31 mouse cellular contexts compared by ENCODE assay signal in the genomic region with DNA sequence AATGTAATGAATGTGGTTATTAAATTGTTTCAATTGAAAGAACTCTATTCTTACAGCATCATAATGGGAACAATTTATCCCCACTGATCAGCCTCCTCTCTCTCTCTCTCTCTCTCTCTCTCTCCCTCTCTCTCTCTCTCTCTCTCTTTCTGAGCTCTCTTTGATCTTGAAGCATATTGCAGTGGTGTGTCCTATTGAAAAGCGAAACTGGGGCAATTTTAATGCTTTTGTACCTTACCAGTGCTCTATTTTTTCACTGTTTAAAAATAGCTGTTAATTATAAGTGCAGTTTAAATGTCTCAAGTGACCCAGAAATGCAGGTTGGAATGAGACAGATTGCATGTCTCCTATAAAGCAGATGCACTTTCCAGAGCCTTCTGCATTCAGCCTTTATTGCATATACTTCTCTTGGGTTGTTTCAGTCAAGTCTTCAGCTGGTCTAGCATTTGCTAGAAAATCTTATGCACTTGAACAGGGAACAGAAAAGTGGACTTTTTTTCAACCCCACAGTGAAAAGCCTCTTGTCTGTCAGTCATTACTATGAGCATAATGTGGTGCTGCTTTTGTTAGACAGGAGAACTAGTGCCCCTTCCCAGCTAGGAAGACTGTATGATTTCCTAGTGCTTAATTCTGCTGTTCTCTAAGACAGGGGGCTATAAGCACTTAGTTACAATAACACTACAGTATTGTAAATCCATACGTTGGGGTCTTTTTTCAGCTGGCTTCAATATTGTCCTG.
DNase-seq lines count a peak whose midpoint lies in the region; ATAC-seq and TF ChIP-seq lines count a peak whose summit lies in the region.
"Had no signal": no experiment of that assay in that cellular context is flagged by ENCODE, and none has a peak within 500 bp of the region (broad histone marks: within the 10 kb centered on the region; RNA-seq: fewer than 3 reads in every experiment).

No protein-coding gene starts in this region.

- H3K4me1 ChIP-seq in forebrain, embryonic 15.5 days, result peaks cover 9% of the 10 kb centered on the region; the same call in 1 of the 2 replicates
- H3K4me1 ChIP-seq: embryonic facial prominence, embryonic 15.5 days; kidney, embryonic 15.5 days; limb, embryonic 15.5 days; liver, embryonic 13.5 days; megakaryocyte, embryonic 14.5 days; stomach, embryonic 15.5 days had no signal

- 15% methylated on average over 2 of the region's 2 CpGs for WGBS in forebrain, embryonic 15.5 days

- H3K9ac ChIP-seq in forebrain, embryonic 15.5 days (replicated peaks), result no peak overlapping the region
- H3K9ac ChIP-seq: embryonic facial prominence, embryonic 15.5 days; heart, embryonic 13.5 days; hindbrain, embryonic 14.5 days; kidney, embryonic 15.5 days; limb, embryonic 15.5 days; liver, embryonic 13.5 days; neural tube, embryonic 12.5 days; stomach, embryonic 15.5 days had no signal

- no peak for TF ChIP-seq CTCF in layer of hippocampus, adult 2 months (conservative IDR thresholded peaks at IDR 0.05)
- no peak for TF ChIP-seq CTCF in brain, embryonic 14.5 days (IDR thresholded peaks at IDR 0.05; ENCODE audit: borderline replicate concordance, extremely low read depth, insufficient read depth, insufficient read length)

- ATAC-seq in forebrain, embryonic 15.5 days (replicated peaks), result peak; percentile 58
- ATAC-seq: activated CD4-positive, CD25-positive, alpha-beta regulatory T cell, adult 4 months; lung, postnatal 0 days had no signal

- no peaks in the 10 kb centered on the region for H3K36me3 ChIP-seq in forebrain, embryonic 15.5 days
- H3K36me3 ChIP-seq: embryonic facial prominence, embryonic 10.5 days; embryonic facial prominence, embryonic 15.5 days; heart, embryonic 13.5 days; kidney, embryonic 15.5 days; limb, embryonic 10.5 days; limb, embryonic 15.5 days; liver, embryonic 13.5 days; neural tube, embryonic 12.5 days; stomach, embryonic 15.5 days had no signal

- no peak for TF ChIP-seq POLR2A in brain, embryonic 14.5 days (IDR thresholded peaks at IDR 0.05; ENCODE audit: borderline replicate concordance, extremely low read depth, insufficient read depth, insufficient read length, poor library complexity, severe bottlenecking)

- H3K4me3 ChIP-seq in layer of hippocampus, adult 2 months, result no peak overlapping the region
- H3K4me3 ChIP-seq in forebrain, embryonic 15.5 days, result no peak overlapping the region
- H3K4me3 ChIP-seq: embryonic facial prominence, embryonic 10.5 days; embryonic facial prominence, embryonic 15.5 days; heart, embryonic 13.5 days; kidney, embryonic 15.5 days; limb, embryonic 10.5 days; limb, embryonic 15.5 days; liver, embryonic 13.5 days; megakaryocyte, embryonic 14.5 days; neural tube, embryonic 12.5 days; stomach, embryonic 15.5 days had no signal

- no peak for DNase-seq in layer of hippocampus, adult 2 months (ENCODE audit: low spot score in 2 of 2)
- no peak for DNase-seq in layer of hippocampus, postnatal 10 days (ENCODE audit: low spot score in 2 of 2)
- DNase-seq in Muller cell, postnatal 12 days (ENCODE audit: inconsistent ontology term), result peak; percentile 67
- DNase-seq in brain, embryonic 14.5 days (ENCODE audit: low read depth), result peak; percentile 65
- no peak for DNase-seq in natural killer cell, adult 2 months (ENCODE audit: low spot score in 2 of 2)
- no peak for DNase-seq in thymus, adult 18-20 months
- DNase-seq: adrenal gland, adult 2 months; adrenal gland, postnatal 36 days; cerebellum, adult 8-10 months; cerebellum, postnatal 25 days; heart, postnatal 10 days; kidney, adult 18-20 months; kidney, postnatal 25 days; layer of hippocampus, postnatal 36 days; liver, embryonic 13.5 days; lung, adult 18-20 months; lung, postnatal 4 days; thymus, postnatal 14 days had no signal

- no peak overlapping the region for H3K4me2 ChIP-seq in forebrain, embryonic 15.5 days (replicated peaks)
- H3K4me2 ChIP-seq: embryonic facial prominence, embryonic 15.5 days; heart, embryonic 13.5 days; hindbrain, embryonic 14.5 days; kidney, embryonic 15.5 days; limb, embryonic 15.5 days; liver, embryonic 13.5 days; neural tube, embryonic 12.5 days; stomach, embryonic 15.5 days had no signal

- H3K27ac ChIP-seq in layer of hippocampus, adult 2 months, result peak overlapping the region; percentile 49
- H3K27ac ChIP-seq in forebrain, embryonic 15.5 days (replicated peaks), result peak overlapping the region; percentile 56
- H3K27ac ChIP-seq: embryonic facial prominence, embryonic 10.5 days; embryonic facial prominence, embryonic 15.5 days; heart, embryonic 13.5 days; hindbrain, embryonic 14.5 days; kidney, embryonic 15.5 days; limb, embryonic 10.5 days; limb, embryonic 15.5 days; liver, embryonic 13.5 days; neural tube, embryonic 12.5 days; stomach, embryonic 15.5 days had no signal

- no peaks in the 10 kb centered on the region for H3K9me3 ChIP-seq in forebrain, embryonic 15.5 days
- H3K9me3 ChIP-seq: embryonic facial prominence, embryonic 10.5 days; embryonic facial prominence, embryonic 15.5 days; heart, embryonic 13.5 days; kidney, embryonic 15.5 days; limb, embryonic 10.5 days; limb, embryonic 15.5 days; liver, embryonic 13.5 days; neural tube, embryonic 12.5 days; stomach, embryonic 15.5 days had no signal

- no peaks in the 10 kb centered on the region for H3K27me3 ChIP-seq in forebrain, embryonic 15.5 days
- H3K27me3 ChIP-seq: embryonic facial prominence, embryonic 15.5 days; heart, embryonic 13.5 days; kidney, embryonic 15.5 days; limb, embryonic 15.5 days; liver, embryonic 13.5 days; megakaryocyte, embryonic 14.5 days; neural tube, embryonic 12.5 days; stomach, embryonic 15.5 days had no signal

Comparison
In these comparisons a context has a peak if more than half of its experiments do, and no peak if none do; other contexts are left out.
1. DNase-seq: peak in Muller cell, postnatal 12 days (single experiment) and brain, embryonic 14.5 days (single experiment); none in layer of hippocampus, adult 2 months (0 of 2), layer of hippocampus, postnatal 10 days (0 of 2), natural killer cell, adult 2 months (0 of 2) and thymus, adult 18-20 months (0 of 2).